Mouse (Mus musculus) ES-E14 (cell line): Measurements from ENCODE around the gene Nt5m. TPM values are rescaled to one million over a fixed set of nuclear protein-coding genes. Genes with fewer than 3 reads are reported as not detected.
A peak's percentile ranks its signal among the peaks of the same experiment; 100 is the strongest.

Source experiments
- DNase-seq: peaks from one replicate; pipeline ENCODE4 v3.0.0-alpha.2; 2013; ENCODE audit warnings: low read depth, low spot score
- H3K27ac ChIP-seq: 2 replicates; pipeline ENCODE4 v1.5.1; 2012; ENCODE audit warnings: low read depth, mild to moderate bottlenecking, low read length, moderate library complexity, mixed read lengths; ENCODE audit not compliant: poor library complexity, insufficient read depth, severe bottlenecking
- H3K36me3 ChIP-seq: 2 replicates; pipeline ENCODE4 v1.6.1; 2012; ENCODE audit warnings: mild to moderate bottlenecking, low read length, moderate library complexity, mixed read lengths; ENCODE audit not compliant: control insufficient read depth, poor library complexity, insufficient read depth, severe bottlenecking
- H3K4me1 ChIP-seq, 2 experiments: fragments of 150-350 bp in 1 of 2; sonication (generic) in 1 of 2; 2 replicates each; pipeline ENCODE4 v1.6.1; 2012; ENCODE audit warnings: low read length in 2 of 2, mild to moderate bottlenecking in 1 of 2, mixed read lengths in 1 of 2; ENCODE audit not compliant: control insufficient read depth in 2 of 2, insufficient read depth in 2 of 2, poor library complexity in 1 of 2
- H3K4me3 ChIP-seq, 2 experiments: fragments of 150-350 bp in 1 of 2; sonication (generic) in 1 of 2; 2 replicates each; pipeline ENCODE4 v1.5.1; 2012; ENCODE audit warnings: low read length in 2 of 2, low read depth in 1 of 2, mild to moderate bottlenecking in 1 of 2, mixed read lengths in 1 of 2; ENCODE audit not compliant: insufficient read depth in 1 of 2, poor library complexity in 1 of 2, severe bottlenecking in 1 of 2
- H3K9ac ChIP-seq: 2 replicates; pipeline ENCODE4 v1.6.1; 2012; ENCODE audit warnings: low read depth, mild to moderate bottlenecking, low read length, mixed read lengths; ENCODE audit not compliant: poor library complexity, insufficient read depth, severe bottlenecking
- H3K9me3 ChIP-seq: fragments of 150-350 bp; sonication (generic); 2 replicates; pipeline ENCODE4 v1.6.1; 2012; ENCODE audit warnings: low read depth, mild to moderate bottlenecking, low read length; ENCODE audit not compliant: control insufficient read depth, insufficient read depth
- CHD2 ChIP-seq: IDR thresholded peaks from 2 replicates; pipeline ENCODE4 v1.6.1; 2014; ENCODE audit warnings: mild to moderate bottlenecking, low read depth, low read length, inconsistent platforms
- HCFC1 ChIP-seq: IDR thresholded peaks from 2 replicates; pipeline ENCODE4 v1.6.1; 2012; ENCODE audit warnings: low read length, inconsistent platforms, borderline replicate concordance; ENCODE audit not compliant: insufficient read depth
- MAFK ChIP-seq: IDR thresholded peaks from 2 replicates; pipeline ENCODE4 v1.6.1; 2014; ENCODE audit warnings: mild to moderate bottlenecking, low read depth, low read length, inconsistent platforms; ENCODE audit not compliant: insufficient read depth
- ZC3H11A ChIP-seq: IDR thresholded peaks from 2 replicates; pipeline ENCODE4 v1.6.1; 2012; ENCODE audit warnings: low read depth, mild to moderate bottlenecking, inconsistent platforms, low read length, borderline replicate concordance
- ZNF384 ChIP-seq: IDR thresholded peaks from 2 replicates; pipeline ENCODE4 v1.6.1; 2012; ENCODE audit warnings: low read depth, low read length, inconsistent platforms
- in situ Hi-C, 2 experiments: fragments of 600-800 bp; cut with MboI; formaldehyde crosslinking; loops; one replicate each; pipeline ENCODE4 v1.15.1; 2025; ENCODE audit warnings: low sequenced_read_pairs in 2 of 2, inconsistent platforms in 1 of 2; ENCODE audit not compliant: unreplicated experiment in 2 of 2
- total RNA-seq: library from RNA; depleted of rRNA; stranded (reverse); fragments of 300-350 nt; gene quantifications from 2 replicates; pipeline ENCODE4 v1.2.3, GENCODE M21; 2012

The Nt5m gene
- total RNA-seq, 1 experiment, result 7.8 TPM

- Histone ChIP-seq H3K9me3 (no peaks in the 10 kb centered on the region), H3K27ac (no peak overlapping the region), H3K36me3 (no peaks in the 10 kb centered on the region), H3K9ac (no peak overlapping the region), H3K4me3 (no peak overlapping the region), H3K4me1 (peaks cover 5 to 11% of the 10 kb centered on the region in 2 experiments; a peak in 3 of 4 replicates)
- in situ Hi-C loops, result no loop called here
- no peak for DNase-seq
- TF ChIP-seq ZC3H11A (no peak), ZNF384 (no peak), CHD2 (no peak), MAFK (no peak), HCFC1 (no peak)
Observed at GRCm38 (mm10) chr11:59886952-59887351, 47.7 kb downstream of the Nt5m start.

GRCm38 (mm10) chr11:59888151-59888550 lies 48.9 kb downstream of the Nt5m start:
- H3K9ac ChIP-seq, result no peak overlapping the region
- no peak for TF ChIP-seq MAFK
- TF ChIP-seq CHD2, result no peak
- no peak for TF ChIP-seq HCFC1
- no peak for TF ChIP-seq ZC3H11A
- TF ChIP-seq ZNF384, result no peak
- no peak overlapping the region for H3K4me3 ChIP-seq
- H3K36me3 ChIP-seq, result no peaks in the 10 kb centered on the region
- no peaks in the 10 kb centered on the region for H3K9me3 ChIP-seq
- DNase-seq, result no peak
- in situ Hi-C loops, result no loop called here
- peaks cover 11 to 20% of the 10 kb centered on the region in 2 experiments for H3K4me1 ChIP-seq
- no peak overlapping the region for H3K27ac ChIP-seq

GRCm38 (mm10) chr11:59891854-59892253 lies 52.6 kb downstream of the Nt5m start:
- DNase-seq, result no peak
- no peak for TF ChIP-seq CHD2
- TF ChIP-seq ZC3H11A, result no peak
- no peak for TF ChIP-seq MAFK
- TF ChIP-seq HCFC1, result no peak
- no peak for TF ChIP-seq ZNF384
- Histone ChIP-seq H3K27ac (no peak overlapping the region), H3K9me3 (no peaks in the 10 kb centered on the region), H3K9ac (no peak overlapping the region), H3K4me1 (peaks cover 21 to 24% of the 10 kb centered on the region in 2 experiments), H3K4me3 (no peak overlapping the region), H3K36me3 (no peaks in the 10 kb centered on the region)
- in situ Hi-C loops, result no loop called here

GRCm38 (mm10) chr11:59893153-59893788 lies 54.0 kb downstream of the Nt5m start:
- TF ChIP-seq ZNF384 (no peak), MAFK (no peak), HCFC1 (no peak), ZC3H11A (no peak), CHD2 (no peak)
- peak; percentile 77 for DNase-seq
- Histone ChIP-seq H3K9me3 (no peaks in the 10 kb centered on the region), H3K4me3 (peak overlapping the region in 1 of 2 experiments; percentile 48; a peak in 2 of 4 replicates), H3K4me1 (peaks cover 21 to 24% of the 10 kb centered on the region in 2 experiments), H3K36me3 (no peaks in the 10 kb centered on the region), H3K9ac (0 out of 2 replicates have a peak overlapping the region, but pooled peaks have one; percentile 20), H3K27ac (peak overlapping the region; percentile 81)
- in situ Hi-C loops, result no loop called here
